Mouse (Mus musculus) ES-E14 (cell line): Measurements from ENCODE around the gene Ppp1r26. TPM values are rescaled to one million over a fixed set of nuclear protein-coding genes. Genes with fewer than 3 reads are reported as not detected.

Source experiments
- DNase-seq: peaks from one replicate; pipeline ENCODE4 v3.0.0-alpha.2; 2013; ENCODE audit warnings: low read depth, low spot score
- H3K27ac ChIP-seq: 2 replicates; pipeline ENCODE4 v1.5.1; 2012; ENCODE audit warnings: low read depth, mild to moderate bottlenecking, low read length, moderate library complexity, mixed read lengths; ENCODE audit not compliant: poor library complexity, insufficient read depth, severe bottlenecking
- H3K36me3 ChIP-seq: 2 replicates; pipeline ENCODE4 v1.6.1; 2012; ENCODE audit warnings: mild to moderate bottlenecking, low read length, moderate library complexity, mixed read lengths; ENCODE audit not compliant: control insufficient read depth, poor library complexity, insufficient read depth, severe bottlenecking
- H3K4me1 ChIP-seq, 2 experiments: fragments of 150-350 bp in 1 of 2; sonication (generic) in 1 of 2; 2 replicates each; pipeline ENCODE4 v1.6.1; 2012; ENCODE audit warnings: low read length in 2 of 2, mild to moderate bottlenecking in 1 of 2, mixed read lengths in 1 of 2; ENCODE audit not compliant: control insufficient read depth in 2 of 2, insufficient read depth in 2 of 2, poor library complexity in 1 of 2
- H3K4me3 ChIP-seq, 2 experiments: fragments of 150-350 bp in 1 of 2; sonication (generic) in 1 of 2; 2 replicates each; pipeline ENCODE4 v1.5.1; 2012; ENCODE audit warnings: low read length in 2 of 2, low read depth in 1 of 2, mild to moderate bottlenecking in 1 of 2, mixed read lengths in 1 of 2; ENCODE audit not compliant: insufficient read depth in 1 of 2, poor library complexity in 1 of 2, severe bottlenecking in 1 of 2
- H3K9ac ChIP-seq: 2 replicates; pipeline ENCODE4 v1.6.1; 2012; ENCODE audit warnings: low read depth, mild to moderate bottlenecking, low read length, mixed read lengths; ENCODE audit not compliant: poor library complexity, insufficient read depth, severe bottlenecking
- H3K9me3 ChIP-seq: fragments of 150-350 bp; sonication (generic); 2 replicates; pipeline ENCODE4 v1.6.1; 2012; ENCODE audit warnings: low read depth, mild to moderate bottlenecking, low read length; ENCODE audit not compliant: control insufficient read depth, insufficient read depth
- CHD2 ChIP-seq: IDR thresholded peaks from 2 replicates; pipeline ENCODE4 v1.6.1; 2014; ENCODE audit warnings: mild to moderate bottlenecking, low read depth, low read length, inconsistent platforms
- HCFC1 ChIP-seq: IDR thresholded peaks from 2 replicates; pipeline ENCODE4 v1.6.1; 2012; ENCODE audit warnings: low read length, inconsistent platforms, borderline replicate concordance; ENCODE audit not compliant: insufficient read depth
- MAFK ChIP-seq: IDR thresholded peaks from 2 replicates; pipeline ENCODE4 v1.6.1; 2014; ENCODE audit warnings: mild to moderate bottlenecking, low read depth, low read length, inconsistent platforms; ENCODE audit not compliant: insufficient read depth
- ZC3H11A ChIP-seq: IDR thresholded peaks from 2 replicates; pipeline ENCODE4 v1.6.1; 2012; ENCODE audit warnings: low read depth, mild to moderate bottlenecking, inconsistent platforms, low read length, borderline replicate concordance
- ZNF384 ChIP-seq: IDR thresholded peaks from 2 replicates; pipeline ENCODE4 v1.6.1; 2012; ENCODE audit warnings: low read depth, low read length, inconsistent platforms
- in situ Hi-C, 2 experiments: fragments of 600-800 bp; cut with MboI; formaldehyde crosslinking; loops; one replicate each; pipeline ENCODE4 v1.15.1; 2025; ENCODE audit warnings: low sequenced_read_pairs in 2 of 2, inconsistent platforms in 1 of 2; ENCODE audit not compliant: unreplicated experiment in 2 of 2
- total RNA-seq: library from RNA; depleted of rRNA; stranded (reverse); fragments of 300-350 nt; gene quantifications from 2 replicates; pipeline ENCODE4 v1.2.3, GENCODE M21; 2012; rRNA removed

The Ppp1r26 gene
- total RNA-seq, 1 experiment = 2.5 TPM

- Histone ChIP-seq H3K4me1 (peaks cover 4 to 14% of the 10 kb centered on the region in 2 experiments), H3K9ac (no peak overlapping the region), H3K27ac (no peak overlapping the region), H3K36me3 (no peaks in the 10 kb centered on the region), H3K9me3 (no peaks in the 10 kb centered on the region), H3K4me3 (no peak overlapping the region)
- no peak for TF ChIP-seq HCFC1
- no peak for TF ChIP-seq ZNF384
- TF ChIP-seq ZC3H11A = no peak
- no peak for TF ChIP-seq CHD2
- TF ChIP-seq MAFK = no peak
- DNase-seq = no peak
- in situ Hi-C loops = no loop called here
Observed at GRCm38 (mm10) chr2:28502987-28503386, 56.4 kb downstream of the Ppp1r26 start.

DNA sequence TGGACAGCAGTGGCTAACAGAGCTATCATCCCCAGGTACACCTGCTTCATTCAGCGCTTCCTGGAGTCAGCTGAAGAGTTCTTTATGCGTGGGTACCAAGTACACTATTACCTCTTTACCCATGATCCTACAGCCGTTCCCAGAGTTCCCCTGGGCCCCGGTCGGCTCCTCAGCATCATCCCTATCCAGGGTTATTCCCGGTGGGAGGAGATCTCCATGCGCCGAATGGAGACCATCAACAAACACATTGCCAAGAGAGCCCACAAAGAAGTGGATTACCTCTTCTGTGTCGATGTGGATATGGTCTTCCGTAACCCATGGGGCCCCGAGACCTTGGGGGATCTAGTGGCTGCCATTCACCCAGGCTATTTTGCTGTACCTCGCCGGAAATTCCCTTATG, 58.1 kb downstream of the Ppp1r26 start:
- H3K27ac ChIP-seq = peak overlapping the region; percentile 42
- no peaks in the 10 kb centered on the region for H3K36me3 ChIP-seq
- H3K4me1 ChIP-seq = peaks cover 4 to 14% of the 10 kb centered on the region in 2 experiments
- DNase-seq = no peak
- no peak for TF ChIP-seq ZC3H11A
- no peak for TF ChIP-seq CHD2
- TF ChIP-seq ZNF384 = no peak
- no peak for TF ChIP-seq MAFK
- no peak for TF ChIP-seq HCFC1
- no peaks in the 10 kb centered on the region for H3K9me3 ChIP-seq
- peak overlapping the region; percentile 38; the same call in 1 of the 2 replicates for H3K9ac ChIP-seq
- peak overlapping the region; percentile 40 to 43 for H3K4me3 ChIP-seq
- in situ Hi-C loops = no loop called here

Other genes with a start within 250 kb of the Ppp1r26 start
- 12.9 and 14.2 TPM in 2 replicates for gene 1700007K13Rik, start 19.5 kb downstream of the Ppp1r26 start, total RNA-seq
- gene Mrps2, start 21.3 kb downstream of the Ppp1r26 start, total RNA-seq = 24.9 and 29.9 TPM in 2 replicates
- gene Gbgt1, start 50.1 kb downstream of the Ppp1r26 start, total RNA-seq = 1.4 and 3.1 TPM in 2 replicates
- 0.80 and 5.1 TPM in 2 replicates for gene Gm10134, start 59.3 kb downstream of the Ppp1r26 start, total RNA-seq
- 18.2 and 24.8 TPM in 2 replicates for gene Ralgds, start 66.3 kb downstream of the Ppp1r26 start, total RNA-seq
- gene Cel, start 116.6 kb downstream of the Ppp1r26 start, total RNA-seq = not detected in 2 replicates
- 20.0 and 22.6 TPM in 2 replicates for gene Gtf3c5, start 137.0 kb downstream of the Ppp1r26 start, total RNA-seq
- not detected in 2 replicates for gene Gfi1b, start 175.2 kb downstream of the Ppp1r26 start, total RNA-seq
- gene Tsc1, start 194.4 kb downstream of the Ppp1r26 start, total RNA-seq = 14.9 and 18.3 TPM in 2 replicates